9 mouse cellular contexts compared by ENCODE assay signal in the genomic region with DNA sequence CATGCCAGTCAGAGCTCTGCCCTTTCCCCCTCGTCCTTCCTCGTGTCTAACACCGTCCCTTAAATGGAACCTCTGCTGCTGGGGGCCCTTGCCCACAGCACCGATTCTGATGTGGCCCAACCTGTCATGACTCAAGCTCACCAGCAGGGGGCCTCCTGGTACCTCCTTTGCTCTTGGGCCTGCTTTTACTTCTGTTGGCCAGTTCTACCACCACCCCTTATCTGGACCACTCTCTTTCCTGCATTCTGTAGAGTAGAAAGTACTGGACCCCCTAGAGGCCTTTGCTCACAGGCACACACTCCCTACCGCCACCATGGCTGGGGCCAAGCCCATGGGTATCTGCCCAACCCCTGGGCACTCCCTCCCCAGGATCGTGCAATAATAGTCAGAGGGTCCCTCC. TPM values are rescaled to one million over a fixed set of nuclear protein-coding genes. Genes with fewer than 3 reads are reported as not detected.
DNase-seq lines count a peak whose midpoint lies in the region; ATAC-seq and TF ChIP-seq lines count a peak whose summit lies in the region.
"Had no signal": no experiment of that assay in that cellular context is flagged by ENCODE, and none has a peak within 500 bp of the region (broad histone marks: within the 10 kb centered on the region; RNA-seq: fewer than 3 reads in every experiment).

No protein-coding gene starts in this region.

- H3K36me3 ChIP-seq in liver, adult 2 months (ENCODE audit: control insufficient read depth, insufficient read depth, low read length), result no peaks in the 10 kb centered on the region
- H3K36me3 ChIP-seq in liver, embryonic 11.5 days (ENCODE audit: control insufficient read depth, insufficient read depth, low read length), result peaks cover 10% of the 10 kb centered on the region; the same call in 1 of the 2 replicates
- no peaks in the 10 kb centered on the region for H3K36me3 ChIP-seq in embryonic facial prominence, embryonic 11.5 days (replicated peaks; ENCODE audit: control insufficient read depth, insufficient read depth, low read depth, low read length)
- peaks cover 43% of the 10 kb centered on the region for H3K36me3 ChIP-seq in intestine, postnatal 0 days (ENCODE audit: control insufficient read depth, insufficient read depth)
- H3K36me3 ChIP-seq in lung, postnatal 0 days (ENCODE audit: insufficient read depth, low read length), result peaks cover 19% of the 10 kb centered on the region

- H3K27ac ChIP-seq in liver, adult 2 months (replicated peaks; ENCODE audit: insufficient read depth, low read depth, low read length), result no peak overlapping the region
- H3K27ac ChIP-seq in liver, embryonic 11.5 days (ENCODE audit: low read depth, low read length), result no peak overlapping the region
- no peak overlapping the region for H3K27ac ChIP-seq in embryonic facial prominence, embryonic 11.5 days (replicated peaks; ENCODE audit: low read depth, low read length)
- H3K27ac ChIP-seq in intestine, postnatal 0 days (ENCODE audit: low read depth, low read length), result no peak overlapping the region
- no peak overlapping the region for H3K27ac ChIP-seq in lung, postnatal 0 days (ENCODE audit: low read length)
- H3K27ac ChIP-seq: lung, embryonic 15.5 days had no signal

- H3K9me3 ChIP-seq in liver, embryonic 11.5 days (ENCODE audit: control insufficient read depth, low read length), result no peaks in the 10 kb centered on the region
- no peaks in the 10 kb centered on the region for H3K9me3 ChIP-seq in embryonic facial prominence, embryonic 11.5 days (replicated peaks; ENCODE audit: control insufficient read depth, low read length)
- no peaks in the 10 kb centered on the region for H3K9me3 ChIP-seq in intestine, postnatal 0 days (ENCODE audit: control insufficient read depth)
- H3K9me3 ChIP-seq in lung, postnatal 0 days (ENCODE audit: low read length), result no peaks in the 10 kb centered on the region
- H3K9me3 ChIP-seq: lung, embryonic 15.5 days had no signal

- H3K79me2 ChIP-seq in liver, adult 2 months (ENCODE audit: control insufficient read depth, insufficient read depth, low read length), result no peaks in the 10 kb centered on the region

- H3K4me1 ChIP-seq in liver, adult 2 months (ENCODE audit: control insufficient read depth, insufficient read depth, low read length), result no peaks in the 10 kb centered on the region
- H3K4me1 ChIP-seq in liver, embryonic 11.5 days (replicated peaks; ENCODE audit: control insufficient read depth, insufficient read depth, low read length), result peaks cover 7% of the 10 kb centered on the region; the same call in 1 of the 2 replicates
- H3K4me1 ChIP-seq in embryonic facial prominence, embryonic 11.5 days (ENCODE audit: control insufficient read depth, insufficient read depth, low read length), result 0 out of 2 replicates have a peak, but pooled peaks cover 4% of the 10 kb centered on the region
- no peaks in the 10 kb centered on the region for H3K4me1 ChIP-seq in intestine, postnatal 0 days (replicated peaks; ENCODE audit: control insufficient read depth, insufficient read depth, low read length)
- no peaks in the 10 kb centered on the region for H3K4me1 ChIP-seq in lung, postnatal 0 days (ENCODE audit: insufficient read depth, low read depth, low read length)
- H3K4me1 ChIP-seq: lung, embryonic 15.5 days had no signal

- TF ChIP-seq EP300 in lung, postnatal 0 days (IDR thresholded peaks at IDR 0.05), result no peak

- peak; percentile 84 for TF ChIP-seq CTCF in liver, adult 2 months (IDR thresholded peaks at IDR 0.05; ENCODE audit: low read depth, low read length)
- peak; percentile 89 for TF ChIP-seq CTCF in intestine, postnatal 0 days (IDR thresholded peaks at IDR 0.05; ENCODE audit: low read depth)
- TF ChIP-seq CTCF in lung, postnatal 0 days (IDR thresholded peaks at IDR 0.05), result peak; percentile 90

- no peak overlapping the region for H3K9ac ChIP-seq in liver, adult 2 months (ENCODE audit: low read depth, low read length)
- no peak overlapping the region for H3K9ac ChIP-seq in liver, embryonic 11.5 days (ENCODE audit: low read depth, low read length)
- H3K9ac ChIP-seq in embryonic facial prominence, embryonic 11.5 days (replicated peaks; ENCODE audit: low read length), result no peak overlapping the region
- H3K9ac ChIP-seq in intestine, postnatal 0 days (ENCODE audit: low read depth, low read length), result no peak overlapping the region
- no peak overlapping the region for H3K9ac ChIP-seq in lung, postnatal 0 days (replicated peaks; ENCODE audit: low read depth)
- H3K9ac ChIP-seq: lung, embryonic 15.5 days had no signal

- H3K4me3 ChIP-seq in liver, adult 2 months (ENCODE audit: insufficient read depth, low read depth, low read length), result no peak overlapping the region
- H3K4me3 ChIP-seq in liver, embryonic 11.5 days (ENCODE audit: low read depth, low read length), result no peak overlapping the region
- no peak overlapping the region for H3K4me3 ChIP-seq in embryonic facial prominence, embryonic 11.5 days (ENCODE audit: low read depth, low read length)
- H3K4me3 ChIP-seq in intestine, postnatal 0 days (ENCODE audit: low read depth, low read length), result no peak overlapping the region
- no peak overlapping the region for H3K4me3 ChIP-seq in lung, postnatal 0 days (ENCODE audit: low read depth, low read length)
- H3K4me3 ChIP-seq: lung, embryonic 15.5 days had no signal

- 70% methylated on average over 6 of the region's 6 CpGs for WGBS in liver, adult 2 months
- 62% methylated on average over 6 of the region's 6 CpGs for WGBS in liver, embryonic 11.5 days
- 48% methylated on average over 6 of the region's 6 CpGs for WGBS in embryonic facial prominence, embryonic 11.5 days
- 45% methylated on average over 6 of the region's 6 CpGs for WGBS in intestine, postnatal 0 days
- 59% methylated on average over 6 of the region's 6 CpGs for WGBS in lung, postnatal 0 days

- H3K4me2 ChIP-seq in liver, embryonic 11.5 days, result no peak overlapping the region
- H3K4me2 ChIP-seq in embryonic facial prominence, embryonic 11.5 days (ENCODE audit: low read depth, low read length), result no peak overlapping the region
- H3K4me2 ChIP-seq in intestine, postnatal 0 days (replicated peaks; ENCODE audit: low read depth), result no peak overlapping the region
- no peak overlapping the region for H3K4me2 ChIP-seq in lung, postnatal 0 days (replicated peaks; ENCODE audit: low read depth, low read length)
- H3K4me2 ChIP-seq: lung, embryonic 15.5 days had no signal

- ATAC-seq in liver, embryonic 11.5 days (replicated peaks; ENCODE audit: low FRiP score), result no peak
- no peak for ATAC-seq in embryonic facial prominence, embryonic 11.5 days (replicated peaks; ENCODE audit: insufficient number of reproducible peaks, low FRiP score, low TSS enrichment, low read depth)
- ATAC-seq in intestine, postnatal 0 days, result 0 out of 2 replicates have a peak, but pooled peaks have one; percentile 11
- 0 out of 2 replicates have a peak, but pooled peaks have one; percentile 14 for ATAC-seq in lung, postnatal 0 days

- H3K27me3 ChIP-seq in liver, adult 2 months (ENCODE audit: control insufficient read depth, insufficient read depth, low read length), result no peaks in the 10 kb centered on the region
- no peaks in the 10 kb centered on the region for H3K27me3 ChIP-seq in liver, embryonic 11.5 days (replicated peaks; ENCODE audit: control insufficient read depth, insufficient read depth, low read length)
- no peaks in the 10 kb centered on the region for H3K27me3 ChIP-seq in embryonic facial prominence, embryonic 11.5 days (ENCODE audit: control insufficient read depth, insufficient read depth, low read length)
- no peaks in the 10 kb centered on the region for H3K27me3 ChIP-seq in intestine, postnatal 0 days (replicated peaks; ENCODE audit: control insufficient read depth, insufficient read depth, low read length)
- H3K27me3 ChIP-seq in lung, postnatal 0 days (replicated peaks; ENCODE audit: insufficient read depth, low read length), result no peaks in the 10 kb centered on the region
- H3K27me3 ChIP-seq: lung, embryonic 15.5 days had no signal

- no peak for TF ChIP-seq POLR2A in liver, adult 2 months (IDR thresholded peaks at IDR 0.05; ENCODE audit: extremely low read depth, insufficient read depth, low read length)

- no peak for DNase-seq in liver, adult 2 months (ENCODE audit: extremely low read depth, low read depth, low spot score)
- DNase-seq in liver, embryonic 11.5 days (ENCODE audit: low spot score), result no peak
- peak; percentile 32 for DNase-seq in adipocyte (ENCODE audit: low spot score)
- DNase-seq in embryonic facial prominence, embryonic 11.5 days (ENCODE audit: low spot score), result peak; percentile 63
- peak; percentile 39 for DNase-seq in lung, postnatal 0 days (ENCODE audit: low spot score)
- DNase-seq in right cerebral cortex, postnatal 14 days, result peak; percentile 56
- DNase-seq in T-cell, adult 2 months (ENCODE audit: low spot score), result no peak

RNA-seq across cellular contexts. Expression of gene Slc9a1, which starts 53.6 kb away (rescaled TPM):
- 1.5 and 2.9 TPM in 2 replicates for total RNA-seq in liver, adult 2 months (2014; rRNA removed)
- 5.6 and 9.2 TPM in 2 replicates for polyA plus RNA-seq in liver, adult 2 months (2012; rRNA removed)
- polyA plus RNA-seq in liver, embryonic 11.5 days (2014; fragmentation: Nextera tagmentation; extraction: Ambion mirVana), result 6.9 and 7.7 TPM in 2 replicates
- 4.7 and 5.6 TPM in 2 replicates for polyA plus RNA-seq in embryonic facial prominence, embryonic 11.5 days (2014; fragmentation: Nextera tagmentation; extraction: Ambion mirVana)
- 5.7 and 6.1 TPM in 2 replicates for polyA plus RNA-seq in intestine, postnatal 0 days (2015; fragmentation: Nextera tagmentation; extraction: Ambion mirVana)
- polyA plus RNA-seq in lung, postnatal 0 days (2015; fragmentation: Nextera tagmentation; extraction: Ambion mirVana), result 5.4 and 6.0 TPM in 2 replicates

RNA-seq across cellular contexts. Expression of gene Tent5b, which starts 56.8 kb away (rescaled TPM):
- 0.07 and 0.09 TPM in 2 replicates for total RNA-seq in liver, adult 2 months (2014; rRNA removed)
- polyA plus RNA-seq in liver, adult 2 months (2012; rRNA removed), result 0.06 and 0.16 TPM in 2 replicates
- 0.38 TPM in 1 of 2 replicates, not detected in the other for polyA plus RNA-seq in liver, embryonic 11.5 days (2014; fragmentation: Nextera tagmentation; extraction: Ambion mirVana)
- 0.71 and 0.93 TPM in 2 replicates for polyA plus RNA-seq in embryonic facial prominence, embryonic 11.5 days (2014; fragmentation: Nextera tagmentation; extraction: Ambion mirVana)
- 1.3 and 1.8 TPM in 2 replicates for polyA plus RNA-seq in intestine, postnatal 0 days (2015; fragmentation: Nextera tagmentation; extraction: Ambion mirVana)
- polyA plus RNA-seq in lung, postnatal 0 days (2015; fragmentation: Nextera tagmentation; extraction: Ambion mirVana), result 11.0 and 19.1 TPM in 2 replicates

Comparison
In these comparisons a context has a peak if more than half of its experiments do, and no peak if none do; other contexts are left out.
1. DNase-seq: peak in adipocyte (single experiment), embryonic facial prominence, embryonic 11.5 days (single experiment), lung, postnatal 0 days (single experiment) and right cerebral cortex, postnatal 14 days (single experiment); none in liver, adult 2 months (single experiment), liver, embryonic 11.5 days (single experiment) and T-cell, adult 2 months (single experiment).
2. ATAC-seq: peak in intestine, postnatal 0 days (single experiment) and lung, postnatal 0 days (single experiment); none in liver, embryonic 11.5 days (single experiment) and embryonic facial prominence, embryonic 11.5 days (single experiment).
3. Peak in every context shown above with its lines, with median percentiles within 50 percentile points of each other: CTCF ChIP-seq.